Mouse (Mus musculus) heart, embryonic 12.5 days (tissue): ENCODE measurements around the gene Pcgf3. TPM values are rescaled to one million over a fixed set of nuclear protein-coding genes. Genes with fewer than 3 reads are reported as not detected.

Source experiments
- ATAC-seq: fragments of 200-750 bp; cut with Nextera tagmentation; 2 replicates; pipeline ENCODE4 v1.8.0; 2017; ENCODE audit warnings: moderate TSS enrichment, moderate library complexity; ENCODE audit not compliant: insufficient number of reproducible peaks, low FRiP score
- H3K27ac ChIP-seq: fragments of 300-500 bp; sonication (generic); 2 replicates; pipeline ENCODE4 v1.5.1; 2016; ENCODE audit warnings: mild to moderate bottlenecking, moderate library complexity; ENCODE audit not compliant: poor library complexity, severe bottlenecking
- H3K27me3 ChIP-seq: fragments of 300-500 bp; sonication (generic); replicated peaks from 2 replicates; pipeline ENCODE4 v1.6.1; 2016; ENCODE audit warnings: mild to moderate bottlenecking, moderate library complexity
- H3K36me3 ChIP-seq: fragments of 300-500 bp; sonication (generic); 2 replicates; pipeline ENCODE4 v1.6.1; 2016; ENCODE audit warnings: mild to moderate bottlenecking, moderate library complexity
- H3K4me1 ChIP-seq: fragments of 300-500 bp; sonication (generic); replicated peaks from 2 replicates; pipeline ENCODE4 v1.6.1; 2016; ENCODE audit warnings: mild to moderate bottlenecking
- H3K4me2 ChIP-seq: fragments of 300-500 bp; sonication (generic); 2 replicates; pipeline ENCODE4 v1.6.1; 2016; ENCODE audit warnings: mild to moderate bottlenecking, moderate library complexity
- H3K4me3 ChIP-seq: fragments of 300-500 bp; sonication (generic); 2 replicates; pipeline ENCODE4 v1.5.1; 2016; ENCODE audit warnings: mild to moderate bottlenecking
- H3K9ac ChIP-seq: fragments of 300-500 bp; sonication (generic); 2 replicates; pipeline ENCODE4 v1.6.1; 2016; ENCODE audit warnings: mild to moderate bottlenecking, moderate library complexity
- H3K9me3 ChIP-seq: fragments of 300-500 bp; sonication (generic); replicated peaks from 2 replicates; pipeline ENCODE4 v1.6.1; 2016; ENCODE audit warnings: mild to moderate bottlenecking, moderate library complexity
- WGBS: fragments of 180-500 bp; shearing (Covaris S2); methylation state at CpG from one replicate; pipeline ENCODE4 v1.1.7; 2016; 5-methylcytosine and 5-hydroxymethylcytosine counted together
- polyA plus RNA-seq: library from polyadenylated mRNA; unstranded; fragments of >200 nt; fragmentation: Nextera tagmentation; extraction: Ambion mirVana; gene quantifications from 2 replicates; pipeline ENCODE4 v1.2.1, GENCODE M21; 2016

Pcgf3 gene
- polyA plus RNA-seq, 1 experiment from 2014 or later = 24.7 TPM

- Histone ChIP-seq H3K4me2 (peak within 1 kb of the TSS; percentile 79), H3K27me3 (peaks cover 11% of the 10 kb centered on the region; the same call in 1 of the 2 replicates), H3K27ac (peak within 1 kb of the TSS; percentile 9; the same call in 1 of the 2 replicates), H3K9ac (peak within 1 kb of the TSS; percentile 56), H3K4me1 (peaks cover 11% of the 10 kb centered on the region), H3K9me3 (no peaks in the 10 kb centered on the region), H3K4me3 (peak within 1 kb of the TSS; percentile 46), H3K36me3 (no peaks in the 10 kb centered on the region)
- 6% methylated on average over 24 of the region's 24 CpGs for whole genome bisulfite sequencing
- ATAC-seq = peak; percentile 88
Measured at GRCm38 (mm10) chr5:108448785-108449668, 12.0 kb upstream of the Pcgf3 start, which contains the start of gene Mfsd7a. Gene Mfsd7a (minus strand): TSS chr5:108448891.

GRCm38 (mm10) chr5:108450837-108451540, 10.0 kb upstream of the Pcgf3 start:
- 77% methylated on average over 8 of the region's 8 CpGs for WGBS
- peaks cover 11% of the 10 kb centered on the region for H3K4me1 ChIP-seq
- H3K9ac ChIP-seq = no peak overlapping the region
- no peak overlapping the region for H3K27ac ChIP-seq
- H3K4me2 ChIP-seq = no peak overlapping the region
- H3K36me3 ChIP-seq = no peaks in the 10 kb centered on the region
- H3K27me3 ChIP-seq = peaks cover 4% of the 10 kb centered on the region; the same call in 1 of the 2 replicates
- no peak for ATAC-seq
- H3K4me3 ChIP-seq = no peak overlapping the region
- H3K9me3 ChIP-seq = no peaks in the 10 kb centered on the region

DNA sequence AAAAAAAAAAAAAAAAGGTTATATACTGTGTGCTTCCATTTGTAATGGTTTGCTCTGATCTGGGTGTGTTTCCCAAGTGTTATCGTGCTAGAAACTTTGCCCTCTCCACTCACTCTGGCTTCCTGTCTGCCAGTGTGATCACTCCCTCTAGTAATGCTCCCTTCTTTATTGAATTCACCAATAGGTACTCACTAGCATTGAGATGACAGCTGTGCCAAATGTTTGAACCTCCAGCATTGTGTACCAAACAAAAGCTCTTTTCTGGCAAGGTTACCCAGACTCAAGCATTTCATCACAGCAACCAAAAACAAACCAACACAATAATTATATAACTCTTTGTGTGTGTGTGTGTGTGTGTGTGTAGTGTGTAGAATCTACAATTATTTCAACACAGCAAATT, 9.4 kb upstream of the Pcgf3 start:
- Histone ChIP-seq H3K27me3 (no peaks in the 10 kb centered on the region), H3K4me3 (no peak overlapping the region), H3K9ac (no peak overlapping the region), H3K27ac (no peak overlapping the region), H3K4me1 (peaks cover 11% of the 10 kb centered on the region), H3K9me3 (no peaks in the 10 kb centered on the region), H3K4me2 (no peak overlapping the region), H3K36me3 (no peaks in the 10 kb centered on the region)
- 75% methylated on average over 1 of the region's 1 CpGs for WGBS
- no peak for ATAC-seq

- Histone ChIP-seq H3K9ac (no peak overlapping the region), H3K36me3 (no peaks in the 10 kb centered on the region), H3K27ac (no peak overlapping the region), H3K9me3 (no peaks in the 10 kb centered on the region), H3K4me3 (no peak overlapping the region), H3K4me1 (peaks cover 11% of the 10 kb centered on the region), H3K4me2 (no peak overlapping the region), H3K27me3 (no peaks in the 10 kb centered on the region)
- ATAC-seq = no peak
- 65% methylated on average over 1 of the region's 1 CpGs for WGBS
Measured at GRCm38 (mm10) chr5:108452422-108452821, 8.6 kb upstream of the Pcgf3 start.

- no peaks in the 10 kb centered on the region for H3K9me3 ChIP-seq
Measured at GRCm38 (mm10) chr5:108454094-108454493, 6.9 kb upstream of the Pcgf3 start.

DNA sequence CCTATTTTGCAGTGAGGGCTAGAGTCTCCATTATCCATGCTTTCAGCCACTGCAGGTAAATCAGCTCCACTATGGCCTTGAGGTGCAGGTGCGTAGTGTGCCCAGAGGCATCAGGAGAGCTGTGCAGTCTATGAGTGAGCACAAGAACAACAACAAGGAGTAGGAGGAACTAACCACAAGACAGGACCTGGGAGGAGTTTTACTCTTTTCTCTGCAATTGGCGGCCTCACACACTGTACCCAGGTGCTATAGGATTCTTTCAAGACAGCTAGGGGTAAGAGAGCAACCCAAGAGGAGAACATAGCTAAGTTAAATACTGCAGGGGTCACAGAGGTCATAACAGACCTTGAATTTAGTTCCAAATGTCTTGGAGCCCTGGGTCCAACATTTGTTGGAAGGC, 2.3 kb upstream of the Pcgf3 start:
- H3K27ac ChIP-seq = no peak overlapping the region
- no peak overlapping the region for H3K9ac ChIP-seq
- peaks cover 10% of the 10 kb centered on the region; the same call in 1 of the 2 replicates for H3K27me3 ChIP-seq
- H3K4me3 ChIP-seq = no peak overlapping the region
- H3K36me3 ChIP-seq = no peaks in the 10 kb centered on the region
- H3K4me2 ChIP-seq = no peak overlapping the region
- WGBS = 74% methylated on average over 2 of the region's 2 CpGs
- ATAC-seq = no peak
- H3K4me1 ChIP-seq = peaks cover 21% of the 10 kb centered on the region
- no peaks in the 10 kb centered on the region for H3K9me3 ChIP-seq

More at GRCm38 (mm10) chr5:108454094-108454493, 6.9 kb upstream of the Pcgf3 start:
- Histone ChIP-seq H3K4me1 (peaks cover 8% of the 10 kb centered on the region), H3K27ac (no peak overlapping the region), H3K4me3 (no peak overlapping the region), H3K9ac (no peak overlapping the region), H3K4me2 (no peak overlapping the region), H3K27me3 (0 out of 2 replicates have a peak, but pooled peaks cover 5% of the 10 kb centered on the region), H3K36me3 (no peaks in the 10 kb centered on the region)
- ATAC-seq = no peak
- WGBS = 51% methylated on average over 3 of the region's 3 CpGs

- Histone ChIP-seq H3K9ac (peak overlapping the region; percentile 93), H3K4me3 (peak overlapping the region; percentile 80), H3K36me3 (no peaks in the 10 kb centered on the region), H3K4me1 (peaks cover 32% of the 10 kb centered on the region), H3K27ac (no peak overlapping the region), H3K4me2 (peak overlapping the region; percentile 82), H3K27me3 (peaks cover 10% of the 10 kb centered on the region; the same call in 1 of the 2 replicates), H3K9me3 (no peaks in the 10 kb centered on the region)
- 37% methylated on average over 6 of the region's 6 CpGs for WGBS
- no peak for ATAC-seq
Measured at GRCm38 (mm10) chr5:108460461-108460860, 571 bp upstream of the Pcgf3 start.

GRCm38 (mm10) chr5:108462446-108462845, 1.4 kb downstream of the Pcgf3 start:
- no peak for ATAC-seq
- peaks cover 51% of the 10 kb centered on the region for H3K4me1 ChIP-seq
- H3K4me3 ChIP-seq = peak overlapping the region; percentile 80
- 43% methylated on average over 4 of the region's 4 CpGs for WGBS
- H3K36me3 ChIP-seq = no peaks in the 10 kb centered on the region
- H3K27me3 ChIP-seq = peaks cover 10% of the 10 kb centered on the region; the same call in 1 of the 2 replicates
- H3K9ac ChIP-seq = peak overlapping the region; percentile 93
- peak overlapping the region; percentile 79; the same call in 1 of the 2 replicates for H3K27ac ChIP-seq
- H3K9me3 ChIP-seq = no peaks in the 10 kb centered on the region
- H3K4me2 ChIP-seq = peak overlapping the region; percentile 82

GRCm38 (mm10) chr5:108465131-108465891, 4.3 kb downstream of the Pcgf3 start:
- Histone ChIP-seq H3K27ac (no peak overlapping the region), H3K9ac (no peak overlapping the region), H3K4me3 (no peak overlapping the region), H3K27me3 (no peaks in the 10 kb centered on the region), H3K4me2 (peak overlapping the region; percentile 24; the same call in 1 of the 2 replicates), H3K9me3 (no peaks in the 10 kb centered on the region), H3K4me1 (peaks cover 62% of the 10 kb centered on the region), H3K36me3 (peaks cover 3% of the 10 kb centered on the region; the same call in 1 of the 2 replicates)
- WGBS = 51% methylated on average over 6 of the region's 6 CpGs
- no peak for ATAC-seq

DNA sequence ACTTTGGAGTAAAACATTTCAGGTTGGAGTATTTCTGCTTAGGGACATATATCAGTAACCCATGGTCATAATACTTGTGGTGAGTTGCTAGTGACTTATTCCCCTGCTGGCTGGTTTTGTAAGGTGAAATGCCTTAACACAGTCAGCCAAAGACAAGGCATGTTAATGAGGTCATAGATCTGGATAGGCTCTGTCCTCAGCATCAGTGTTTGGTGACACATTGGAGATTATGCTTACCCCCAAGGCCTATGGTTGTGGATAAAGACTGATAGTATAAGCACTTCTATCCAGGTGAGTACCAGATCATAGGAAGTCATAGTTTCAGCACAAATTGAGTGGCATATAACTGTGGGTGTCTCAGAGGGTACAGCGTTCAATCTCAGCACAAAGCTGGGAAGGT, 5.6 kb downstream of the Pcgf3 start:
- Histone ChIP-seq H3K9ac (no peak overlapping the region), H3K27ac (peak overlapping the region; percentile 3; the same call in 1 of the 2 replicates)
- 96% methylated on average over 1 of the region's 1 CpGs for WGBS

More for the DNA sequence above, 5.6 kb downstream of the Pcgf3 start:
- no peak overlapping the region for H3K4me2 ChIP-seq
- peaks cover 57% of the 10 kb centered on the region for H3K4me1 ChIP-seq
- H3K27me3 ChIP-seq = no peaks in the 10 kb centered on the region
- ATAC-seq = no peak
- H3K9me3 ChIP-seq = no peaks in the 10 kb centered on the region
- peaks cover 6% of the 10 kb centered on the region; the same call in 1 of the 2 replicates for H3K36me3 ChIP-seq
- H3K4me3 ChIP-seq = no peak overlapping the region
